Mouse (Mus musculus): Measurements from ENCODE around the gene Npas4. TPM values are rescaled to one million over a fixed set of nuclear protein-coding genes. Genes with fewer than 3 reads are reported as not detected.
"Not testable (repeated sequence)": the region's sequence is repeated elsewhere in the genome, so short reads cannot be mapped to it uniquely, and the experiment has no call there.

Npas4 gene
- total RNA-seq (2022), result 10 to 100 TPM in 1 of 4 experiments, 1 to 10 TPM in 3; 6.2 to 16.4 (median 7.4) TPM

DNA sequence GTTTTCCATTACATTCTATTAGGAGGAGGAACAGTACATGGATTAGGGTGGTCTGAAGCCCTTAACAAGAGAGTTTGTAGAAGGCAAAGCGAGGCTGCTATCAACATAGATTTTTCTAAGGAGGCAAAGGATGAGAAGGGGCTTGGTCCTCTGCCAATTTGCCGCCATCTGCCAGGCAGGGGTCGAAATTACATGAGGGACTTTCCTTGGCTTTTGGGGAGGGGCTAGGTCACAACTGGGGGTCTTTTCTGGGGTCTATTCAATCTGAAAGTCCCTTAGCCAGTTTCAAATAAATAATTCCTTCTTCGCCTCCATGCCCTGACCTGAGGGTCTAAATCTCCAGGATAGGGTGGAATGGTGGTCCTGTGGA, at the start of gene Npas4:
Gene Npas4 (minus strand): TSS at position 61 of the 370 bp plus-strand sequence.
- peak in 1 of 2 experiments; percentile 18 for DNase-seq (ENCODE audit: low spot score in 2 of 2)

DNA sequence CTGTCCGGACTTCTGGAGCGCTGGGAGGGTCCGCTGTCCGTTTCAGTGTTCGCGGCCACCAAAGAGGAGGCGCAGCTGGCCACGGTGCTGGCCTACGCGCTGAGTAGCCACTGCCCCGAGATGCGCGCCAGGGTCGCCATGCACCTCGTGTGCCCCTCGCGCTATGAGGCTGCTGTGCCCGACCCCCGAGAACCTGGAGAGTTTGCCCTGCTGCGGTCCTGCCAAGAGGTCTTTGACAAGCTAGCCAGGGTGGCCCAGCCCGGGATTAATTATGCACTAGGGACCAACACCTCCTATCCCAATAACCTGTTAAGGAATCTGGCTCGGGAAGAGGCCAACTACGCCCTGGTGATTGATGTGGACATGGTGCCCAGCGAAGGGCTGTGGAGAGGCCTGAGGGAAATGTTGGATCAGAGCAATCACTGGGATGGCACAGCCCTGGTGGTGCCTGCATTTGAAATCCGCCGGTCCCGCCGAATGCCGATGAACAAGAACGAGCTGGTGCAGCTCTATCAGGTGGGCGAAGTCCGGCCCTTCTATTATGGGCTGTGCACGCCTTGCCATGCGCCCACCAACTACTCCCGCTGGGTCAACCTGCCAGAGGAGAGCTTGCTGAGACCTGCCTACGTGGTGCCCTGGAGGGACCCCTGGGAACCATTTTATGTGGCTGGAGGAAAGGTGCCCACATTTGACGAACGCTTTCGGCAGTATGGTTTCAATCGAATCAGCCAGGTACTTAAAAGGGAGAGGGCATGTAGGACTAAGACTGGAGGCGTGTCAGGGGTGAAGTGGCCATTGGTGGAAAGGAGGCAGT, 49.4 kb upstream of the Npas4 start:
- peak in 1 of 2 experiments; percentile 28 for DNase-seq (ENCODE audit: low spot score in 2 of 2)

DNA sequence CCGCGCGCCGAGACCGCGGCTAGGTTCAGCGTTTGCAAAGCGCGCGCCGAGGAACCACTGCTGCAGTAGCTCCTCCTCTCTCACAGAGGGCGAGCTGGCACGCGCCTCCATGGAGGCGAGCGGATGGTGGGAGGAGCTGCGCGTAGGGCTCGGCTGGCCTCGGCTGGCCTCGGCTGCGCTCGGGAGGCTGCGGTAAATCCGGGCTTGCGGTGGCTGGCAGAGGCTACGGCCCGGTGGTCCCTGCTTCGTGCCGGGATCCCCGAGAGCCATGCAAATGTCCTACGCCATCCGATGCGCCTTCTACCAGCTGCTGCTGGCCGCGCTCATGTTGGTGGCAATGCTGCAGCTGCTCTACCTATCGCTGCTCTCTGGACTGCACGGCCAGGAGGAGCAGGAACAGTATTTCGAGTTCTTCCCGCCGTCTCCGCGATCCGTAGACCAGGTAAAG, 48.6 kb upstream of the Npas4 start, which contains the start of the genes B4gat1 and AC124502.3:
Gene B4gat1 (plus strand): TSS at position 118 of the 448 bp plus-strand sequence.
Gene AC124502.3 (plus strand): TSS at position 183 of the 448 bp plus-strand sequence.
- peak; percentile 70 to 89 for DNase-seq (ENCODE audit: low spot score in 2 of 2)

DNA sequence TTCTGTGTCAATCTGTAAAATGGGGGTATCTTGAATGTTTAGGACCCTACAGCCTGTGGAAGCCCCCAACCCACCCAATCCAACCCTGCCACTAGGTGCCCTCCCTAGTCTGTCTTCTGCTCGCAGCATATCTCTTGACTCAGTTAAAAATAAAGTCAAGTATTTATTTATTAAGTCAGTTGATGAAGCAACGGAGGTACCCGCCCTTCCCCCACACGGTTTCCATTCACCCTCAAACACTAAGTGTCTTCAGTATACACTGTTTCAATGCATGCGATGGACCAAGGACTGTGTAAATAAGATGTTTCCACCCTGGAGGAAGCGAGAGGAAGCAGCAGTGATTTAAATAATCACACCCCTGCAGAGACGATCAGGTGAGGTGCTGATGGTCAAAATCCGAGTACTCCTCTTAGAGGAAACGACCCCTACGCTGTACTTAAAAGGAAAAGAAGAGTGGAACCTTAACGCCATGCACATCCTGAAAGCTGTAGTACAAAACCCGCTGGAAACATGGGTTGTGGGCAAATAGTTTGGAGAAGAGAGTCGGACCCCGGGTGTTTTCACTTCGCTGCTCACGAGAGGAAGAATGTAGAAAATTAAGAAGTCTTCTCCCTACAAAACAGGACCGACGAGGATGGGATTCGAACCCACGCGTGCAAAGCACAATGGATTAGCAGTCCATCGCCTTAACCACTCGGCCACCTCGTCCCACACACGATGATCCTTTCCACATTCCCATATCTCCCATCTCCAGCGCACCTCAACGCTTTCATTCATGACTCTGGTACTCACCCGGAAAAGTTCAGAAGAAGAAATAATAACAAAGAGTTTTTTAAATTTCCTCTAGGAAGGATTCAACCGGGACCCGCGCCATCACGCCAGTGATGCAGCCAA, 47.8 kb upstream of the Npas4 start:
- peak in 1 of 2 experiments; percentile 95 for DNase-seq (ENCODE audit: low spot score in 2 of 2)

DNA sequence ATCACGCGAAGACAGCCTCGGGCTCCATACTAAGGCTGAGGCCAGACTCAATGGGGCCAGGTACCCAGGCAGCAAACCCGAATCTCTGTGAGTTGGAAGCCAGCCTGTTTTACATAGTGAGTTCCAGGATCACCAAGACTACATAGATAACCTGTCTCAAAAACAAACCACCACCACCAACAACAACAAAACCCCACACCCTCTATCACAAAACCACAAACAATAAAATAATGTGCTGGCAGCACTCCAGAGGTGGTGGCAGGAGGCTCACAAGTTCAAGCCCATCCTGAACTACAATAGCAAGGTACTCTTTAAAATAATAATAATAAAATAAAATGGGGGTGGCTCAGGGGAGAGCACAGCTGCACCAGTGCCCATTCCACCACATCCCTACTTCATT, 46.5 kb upstream of the Npas4 start:
- DNase-seq (ENCODE audit: low spot score in 2 of 2), result no peak

DNA sequence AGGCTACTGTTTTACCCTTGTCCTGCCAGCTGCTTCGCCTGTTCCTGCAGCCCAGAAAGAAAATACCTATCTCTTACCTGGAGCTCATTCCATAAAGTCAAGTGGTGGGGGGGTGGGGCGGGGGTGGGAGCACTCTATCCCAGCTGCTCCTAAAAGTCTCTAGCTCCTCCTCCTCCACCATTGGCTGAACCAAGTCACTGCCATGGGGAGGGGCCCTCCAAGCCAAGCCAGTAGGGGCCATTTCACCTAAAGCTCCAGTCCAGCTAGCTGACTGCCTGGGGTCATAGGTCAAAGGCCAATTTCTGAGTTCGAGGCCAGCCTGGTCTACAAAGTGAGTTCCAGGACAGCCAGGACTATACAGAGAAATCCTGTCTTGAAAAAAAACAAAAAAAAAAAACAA, 42.6 kb upstream of the Npas4 start:
- DNase-seq (ENCODE audit: low spot score in 2 of 2), result no peak

DNA sequence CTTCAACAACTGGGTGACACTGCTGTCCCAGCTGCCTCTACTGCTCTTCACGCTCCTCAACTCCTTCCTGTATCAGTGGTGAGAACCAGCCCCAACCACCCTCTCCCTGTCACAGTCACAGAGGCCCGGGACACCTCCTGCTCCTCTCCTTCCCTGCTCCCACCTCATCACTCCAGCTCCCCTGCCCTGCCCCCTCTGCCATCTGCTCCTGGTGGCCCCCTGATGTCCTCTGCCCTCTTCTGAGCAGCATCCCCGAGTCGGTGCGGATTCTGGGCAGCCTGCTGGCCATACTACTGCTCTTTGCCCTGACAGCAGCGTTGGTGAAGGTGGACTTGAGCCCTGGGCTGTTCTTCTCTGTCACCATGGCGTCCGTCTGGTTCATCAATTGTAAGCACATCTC, 36.0 kb upstream of the Npas4 start:
- DNase-seq (ENCODE audit: low spot score in 2 of 2), result no peak

DNA sequence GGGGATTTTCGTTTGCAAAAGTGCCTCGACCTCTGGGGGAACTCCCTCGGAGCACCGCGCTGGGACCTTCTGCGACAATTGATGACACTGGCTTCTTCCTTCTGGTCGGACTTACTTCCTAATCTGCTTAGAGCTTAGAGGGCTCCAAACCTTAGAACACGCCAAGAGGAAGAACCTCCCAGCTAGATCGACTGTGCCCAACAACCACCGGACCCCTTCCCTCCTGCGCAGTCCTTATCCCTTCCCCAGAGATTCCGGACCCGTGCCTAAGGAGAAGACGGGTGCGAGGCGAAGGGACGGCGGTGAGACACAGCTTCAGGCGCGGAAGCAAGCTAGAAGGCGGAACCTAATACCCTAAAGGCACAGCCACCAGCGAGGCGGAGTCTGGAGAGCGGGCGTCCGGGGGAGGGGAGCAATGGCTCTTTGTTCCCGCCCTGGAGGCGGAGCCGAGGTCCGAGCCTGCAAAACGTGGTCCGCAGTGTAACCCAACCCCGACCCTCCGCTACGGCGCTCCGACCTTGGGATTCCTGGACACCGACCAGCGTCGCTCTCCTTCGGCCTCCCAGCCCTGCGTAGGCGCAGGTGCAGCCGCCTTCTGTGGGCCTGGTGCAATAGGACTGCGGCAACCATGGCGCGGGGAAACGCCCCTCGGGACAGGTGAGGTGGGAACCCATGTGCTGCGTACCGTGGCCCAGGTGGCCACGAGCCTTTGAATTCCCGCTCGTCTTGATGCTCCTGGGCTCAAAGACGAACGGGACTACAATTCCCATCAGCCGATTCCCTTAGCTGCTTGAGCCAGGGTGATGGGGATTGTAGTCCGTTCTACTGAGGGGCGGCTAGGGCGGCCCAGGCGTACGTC, 33.7 kb upstream of the Npas4 start, which contains the start of gene Slc29a2:
Gene Slc29a2 (plus strand): TSS at position 240 of the 859 bp plus-strand sequence.
- DNase-seq (ENCODE audit: low spot score in 2 of 2), result peak; percentile 72 to 86

DNA sequence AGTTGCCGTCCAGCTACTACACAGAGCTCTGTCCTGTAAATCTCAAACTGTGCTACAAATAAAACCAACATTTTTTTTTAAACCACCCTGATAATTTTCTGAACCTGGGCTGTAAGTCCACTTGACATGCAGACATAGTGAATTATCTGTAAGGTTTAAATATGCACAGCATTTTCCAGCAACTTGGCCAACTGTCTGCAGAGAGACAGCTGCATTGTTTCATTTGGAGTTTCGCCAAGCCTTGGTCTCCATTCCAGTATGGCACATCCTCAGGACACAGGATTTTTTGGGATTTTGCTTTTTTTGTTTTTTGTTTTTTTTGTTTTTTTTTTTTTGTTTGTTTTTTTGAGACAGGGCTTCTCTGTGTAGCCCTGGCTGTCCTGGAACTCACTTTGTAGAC, 31.3 kb upstream of the Npas4 start:
- no peak for DNase-seq (ENCODE audit: low spot score in 2 of 2)

DNA sequence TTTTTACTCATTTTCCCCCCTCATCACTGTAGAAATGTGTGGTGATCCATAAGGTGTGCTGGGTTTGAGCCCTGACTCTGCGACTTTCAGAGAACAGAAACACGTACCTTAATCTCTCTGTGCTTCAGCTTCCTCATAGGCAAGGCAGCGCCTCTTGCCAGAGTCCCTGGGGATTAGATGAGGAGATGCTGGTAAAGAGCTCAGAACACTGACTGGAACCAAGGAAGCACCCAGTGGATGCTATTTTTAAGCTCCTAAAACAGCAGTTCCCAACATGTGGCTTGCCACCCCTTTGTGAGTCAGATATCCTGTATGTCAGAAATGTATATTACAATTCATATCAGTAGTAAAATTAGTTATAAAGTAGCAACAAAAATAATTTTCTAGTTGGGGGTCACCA, 28.1 kb upstream of the Npas4 start:
- DNase-seq (ENCODE audit: low spot score in 2 of 2), result no peak

DNA sequence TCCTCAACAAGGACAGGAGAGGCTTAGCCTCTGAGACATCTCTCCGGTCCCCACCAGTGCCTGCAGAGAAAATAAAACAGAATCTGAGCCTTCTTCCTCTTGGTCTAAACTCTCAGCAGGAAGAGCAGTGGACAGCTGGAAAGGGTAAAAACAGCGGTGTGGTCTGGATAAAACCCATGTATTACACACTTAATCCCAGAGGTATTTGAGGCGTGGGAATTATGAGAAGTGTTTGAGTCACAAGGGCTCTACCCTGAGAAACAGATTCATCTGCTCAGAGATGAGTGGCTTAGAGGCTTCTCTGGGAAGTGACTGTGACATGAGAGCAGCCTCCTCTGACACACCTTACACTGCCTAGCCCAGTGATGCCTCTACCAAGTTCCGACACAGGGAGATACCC, 27.5 kb upstream of the Npas4 start:
- DNase-seq (ENCODE audit: low spot score in 2 of 2), result no peak

DNA sequence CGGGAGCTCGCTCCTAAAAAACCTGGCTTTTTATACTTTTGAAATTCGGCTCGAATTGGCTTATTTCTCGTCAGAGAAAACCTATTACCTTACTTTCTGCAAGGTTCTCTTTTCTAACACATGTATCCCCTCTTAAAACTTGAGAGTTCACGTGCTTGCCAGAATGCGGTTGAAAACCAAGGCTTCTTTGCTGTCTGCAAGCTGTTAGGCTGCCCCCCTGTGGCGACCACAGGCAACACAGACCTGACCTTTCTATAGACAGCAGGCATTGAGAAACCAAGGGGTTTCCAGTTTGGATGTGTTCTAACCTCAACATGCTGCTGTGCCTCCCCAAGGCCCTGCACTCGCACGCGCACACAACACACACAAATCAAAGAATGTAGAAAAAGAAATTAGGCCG, 26.7 kb upstream of the Npas4 start:
- DNase-seq (ENCODE audit: low spot score in 2 of 2), result no peak

DNA sequence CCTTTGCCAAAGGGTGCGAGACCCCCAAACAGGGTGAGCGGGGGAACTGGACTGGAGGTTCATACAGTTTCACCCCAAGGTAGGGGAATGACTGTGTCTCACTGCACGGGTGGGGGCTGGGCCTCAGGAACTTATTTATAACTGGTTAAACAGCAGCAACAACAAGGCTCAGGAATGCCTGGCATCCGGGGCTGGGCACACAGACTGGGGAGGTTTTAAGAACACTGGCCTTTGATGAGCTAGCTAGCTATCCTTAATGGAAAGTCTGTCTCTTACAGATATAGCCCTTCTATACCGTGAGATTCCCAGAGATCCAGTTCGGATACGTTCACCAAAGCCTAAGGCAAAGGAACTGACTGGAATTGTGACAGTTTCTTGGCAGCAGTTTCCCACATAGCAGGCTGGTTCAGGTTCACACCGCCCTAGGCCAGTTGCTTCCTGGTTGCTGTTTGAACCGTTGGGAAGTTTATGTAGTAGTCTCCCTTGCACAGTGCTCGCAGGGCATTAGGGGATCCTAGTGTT, 26.2 kb upstream of the Npas4 start:
- DNase-seq (ENCODE audit: low spot score in 2 of 2), result no peak

DNA sequence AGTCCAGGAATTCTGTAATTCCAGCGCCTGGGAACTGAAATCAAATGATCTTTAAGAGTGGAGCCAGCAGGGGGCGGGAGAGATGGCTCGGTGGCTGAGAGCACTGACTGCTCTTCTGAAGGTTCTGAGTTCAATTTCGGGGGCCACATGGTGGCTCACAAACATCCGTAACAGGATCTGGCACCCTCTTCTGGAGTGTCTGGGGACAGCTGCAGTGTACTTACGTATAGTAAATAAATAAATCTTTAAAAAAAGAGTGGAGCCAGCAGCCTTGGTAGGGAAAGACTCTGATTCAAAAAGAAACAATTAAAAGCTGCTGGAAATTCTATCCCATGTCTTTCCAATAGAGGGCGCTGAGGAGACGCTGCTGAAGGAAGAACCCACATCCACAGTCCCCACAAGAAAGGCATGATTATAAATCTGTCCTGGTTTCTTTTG, 24.9 kb upstream of the Npas4 start:
- DNase-seq (ENCODE audit: low spot score in 2 of 2), result no peak

DNA sequence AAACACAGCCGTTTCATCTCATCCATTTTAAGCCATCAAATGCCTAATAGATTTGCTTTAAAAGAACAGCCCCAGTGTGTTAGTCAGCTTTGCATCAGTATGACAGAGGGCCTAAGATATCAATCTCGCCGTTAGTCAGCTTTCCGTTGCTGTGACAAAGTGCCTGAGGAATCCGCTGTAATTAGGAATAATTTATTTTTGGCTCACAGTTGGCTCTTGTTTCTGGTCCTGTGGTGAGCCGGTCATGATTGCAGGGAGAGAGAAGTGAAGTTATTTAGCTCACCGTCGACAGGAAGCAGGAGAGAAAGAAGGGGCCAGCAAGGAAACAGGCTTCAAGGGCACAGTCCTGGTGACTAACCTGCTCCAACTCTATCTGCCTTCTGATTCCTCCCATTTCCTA, 23.0 kb upstream of the Npas4 start:
- no peak for DNase-seq (ENCODE audit: low spot score in 2 of 2)

DNA sequence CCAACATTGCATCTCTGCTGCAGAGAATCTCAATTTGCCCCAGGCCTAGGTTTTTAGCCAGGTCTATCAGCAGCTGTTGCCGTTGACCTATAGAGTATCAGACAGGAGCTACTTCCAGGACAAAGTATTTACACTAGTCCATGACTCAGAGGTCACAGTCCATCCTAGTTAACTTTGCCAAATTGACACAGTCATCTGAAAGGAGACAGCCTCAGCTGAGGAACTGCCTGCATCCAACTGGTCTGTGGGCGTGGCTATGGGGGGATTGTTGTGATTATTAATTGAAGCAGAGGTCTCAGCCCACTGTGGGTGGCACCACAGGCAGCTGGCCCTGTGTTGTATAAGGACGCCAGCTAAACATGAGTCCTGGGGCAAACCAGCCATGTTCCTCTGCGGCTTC, 14.8 kb upstream of the Npas4 start:
- DNase-seq (ENCODE audit: low spot score in 2 of 2), result no peak

DNA sequence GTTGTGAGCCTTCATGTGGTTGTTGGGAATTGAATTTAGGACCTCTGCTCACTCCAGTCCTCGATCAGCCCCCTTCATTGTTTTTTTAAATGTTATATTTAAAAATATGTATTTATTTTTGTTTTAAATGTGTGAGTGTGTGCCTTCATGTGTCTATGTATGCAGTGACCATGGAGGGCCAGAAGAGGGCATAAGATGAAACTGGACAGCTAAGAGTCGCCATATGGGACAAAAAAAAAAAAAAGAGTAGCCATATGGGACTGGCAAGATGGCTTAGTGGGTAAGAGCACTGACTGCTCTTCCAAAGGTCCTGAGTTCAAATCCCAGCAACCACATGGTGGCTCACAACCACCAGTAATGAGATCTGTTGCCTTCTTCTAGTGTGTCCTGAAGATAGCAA, 13.5 kb upstream of the Npas4 start:
- not testable (repeated sequence) for DNase-seq (ENCODE audit: low spot score in 2 of 2)

DNA sequence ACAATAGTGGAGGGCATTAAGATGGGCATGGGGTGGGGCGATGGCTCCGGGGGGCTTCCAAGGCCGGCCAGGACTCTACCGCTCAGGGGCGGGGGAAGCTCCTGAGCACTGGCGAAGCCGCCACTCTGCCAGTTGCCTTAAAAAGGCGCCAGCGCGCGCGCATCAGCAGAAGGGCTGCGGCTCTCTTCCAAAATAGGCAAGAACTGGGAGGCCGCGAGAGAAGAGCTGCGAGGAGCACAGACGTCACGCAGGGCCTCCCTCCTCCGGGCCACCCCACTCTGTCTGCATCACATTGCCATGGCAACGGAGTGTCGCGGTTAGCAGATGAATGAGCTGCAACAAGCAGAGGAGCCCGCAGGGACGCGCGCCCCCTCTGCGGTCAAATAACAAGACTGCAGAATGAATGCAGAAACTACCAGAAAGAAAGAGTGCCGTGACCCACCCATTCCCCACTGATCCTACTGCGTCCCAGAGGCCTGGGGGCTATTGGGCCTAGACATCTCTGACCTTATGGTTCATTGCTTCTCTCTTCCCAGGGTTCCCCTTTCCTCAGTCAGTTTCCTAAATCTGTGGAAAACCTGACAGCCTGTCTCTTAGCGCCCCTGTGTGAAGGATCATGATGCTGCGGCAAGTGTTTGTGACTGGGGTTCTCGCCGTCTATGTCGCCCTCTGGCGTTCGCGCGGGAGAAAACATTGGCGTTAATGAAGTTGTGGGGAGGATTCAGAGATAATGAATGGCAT, 11.7 kb upstream of the Npas4 start:
- DNase-seq (ENCODE audit: low spot score in 2 of 2), result peak; percentile 84 to 99

DNA sequence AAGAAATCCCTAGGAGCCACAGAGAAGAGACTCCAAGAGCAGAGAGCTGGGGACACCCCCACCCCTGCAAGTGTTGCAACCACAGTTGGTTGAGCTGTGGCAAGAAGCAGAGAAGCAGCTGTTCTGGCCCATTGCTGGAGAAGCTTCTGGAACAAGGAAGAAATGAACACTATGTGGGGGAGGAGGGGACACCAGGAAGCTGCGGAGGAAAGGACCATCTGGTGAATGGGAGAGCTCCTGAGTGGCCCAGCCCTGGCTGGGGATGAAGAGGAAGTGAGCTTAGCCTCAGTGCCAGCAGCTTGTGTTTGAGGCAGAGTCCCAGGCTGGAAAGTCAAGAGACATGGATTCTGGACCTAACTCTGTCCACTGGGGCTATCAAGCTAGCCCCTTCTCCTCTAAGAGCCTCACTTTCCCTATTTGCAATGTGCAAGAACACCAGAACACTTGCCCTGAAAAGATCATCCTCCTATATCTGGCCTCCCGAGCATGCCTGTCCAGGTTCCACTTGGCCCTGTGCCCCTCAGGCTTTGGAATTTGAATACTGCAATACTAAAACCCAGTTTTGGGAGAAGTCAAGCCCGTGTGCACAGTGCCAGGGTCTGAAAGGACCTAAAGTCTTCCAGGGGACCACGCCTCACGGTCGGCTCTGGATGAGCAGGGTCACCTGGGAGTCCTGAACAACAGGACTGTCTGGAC, 9.5 kb upstream of the Npas4 start:
- DNase-seq (ENCODE audit: low spot score in 2 of 2), result peak in 1 of 2 experiments; percentile 86
